Mouse (Mus musculus) right cerebral cortex, postnatal 10 days (tissue): ENCODE results near the gene Naa16.

Experiments used
- DNase-seq, 2 experiments: peaks; one replicate each; pipeline ENCODE4 v3.0.0; 2021; ENCODE audit warnings: low spot score in 2 of 2

The Naa16 gene

GRCm38 (mm10) chr14:79390265-79390926 lies at the start of gene Naa16:
Gene Naa16, minus strand, starts transcription at chr14:79390778.
- peak; percentile 95 to 96 for DNase-seq

GRCm38 (mm10) chr14:79434068-79434467 lies 43.5 kb upstream of the Naa16 start:
- DNase-seq: no peak

GRCm38 (mm10) chr14:79426730-79427365 lies 36.3 kb upstream of the Naa16 start:
- DNase-seq: peak in 1 of 2 experiments; percentile 34

- peak; percentile 96 for DNase-seq
Observed at GRCm38 (mm10) chr14:79425979-79426729, 35.6 kb upstream of the Naa16 start, which contains the start of gene Kbtbd7. Gene Kbtbd7, plus strand, starts transcription at chr14:79426511.

GRCm38 (mm10) chr14:79420083-79420685 lies 29.6 kb upstream of the Naa16 start:
- DNase-seq: no peak

DNA sequence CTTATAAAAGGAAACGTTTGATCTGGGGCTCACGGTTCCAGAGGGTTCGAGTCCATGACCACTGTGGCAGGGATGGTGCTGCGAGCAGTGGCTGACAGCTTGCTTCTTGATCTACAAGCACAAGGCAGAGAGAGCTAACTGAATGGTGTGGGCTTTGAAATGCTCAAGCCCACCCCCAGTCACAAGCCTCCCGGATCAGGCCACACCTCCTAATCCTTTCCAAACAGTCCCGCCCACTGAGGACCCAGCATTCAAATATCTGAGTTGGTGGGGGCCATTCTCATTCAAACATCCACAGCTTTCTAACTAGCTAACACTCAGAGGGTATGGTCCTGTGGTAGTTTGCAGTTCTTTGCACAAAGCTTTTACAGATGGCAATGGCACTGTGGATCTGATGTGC lies 22.5 kb upstream of the Naa16 start:
- DNase-seq: no peak

DNA sequence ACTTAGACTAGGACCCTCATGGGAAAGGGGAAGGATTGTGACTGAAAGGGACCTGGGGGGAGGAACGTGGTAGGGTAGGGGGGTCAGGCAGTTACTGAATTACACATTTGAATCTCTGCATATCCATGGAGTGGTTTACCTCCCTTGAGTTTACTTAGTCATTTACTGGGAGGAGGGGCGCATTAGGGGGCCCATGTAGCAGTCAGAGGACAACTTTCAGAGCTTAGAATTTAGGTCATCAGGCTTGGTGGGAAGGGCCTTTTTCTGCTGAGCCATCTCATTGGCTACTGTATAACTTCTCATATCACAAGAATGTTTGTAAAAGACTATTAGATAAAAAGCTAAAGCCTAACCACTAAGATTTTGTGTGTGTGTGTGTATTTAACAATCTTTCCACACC lies 20.1 kb upstream of the Naa16 start:
- DNase-seq: no peak

DNA sequence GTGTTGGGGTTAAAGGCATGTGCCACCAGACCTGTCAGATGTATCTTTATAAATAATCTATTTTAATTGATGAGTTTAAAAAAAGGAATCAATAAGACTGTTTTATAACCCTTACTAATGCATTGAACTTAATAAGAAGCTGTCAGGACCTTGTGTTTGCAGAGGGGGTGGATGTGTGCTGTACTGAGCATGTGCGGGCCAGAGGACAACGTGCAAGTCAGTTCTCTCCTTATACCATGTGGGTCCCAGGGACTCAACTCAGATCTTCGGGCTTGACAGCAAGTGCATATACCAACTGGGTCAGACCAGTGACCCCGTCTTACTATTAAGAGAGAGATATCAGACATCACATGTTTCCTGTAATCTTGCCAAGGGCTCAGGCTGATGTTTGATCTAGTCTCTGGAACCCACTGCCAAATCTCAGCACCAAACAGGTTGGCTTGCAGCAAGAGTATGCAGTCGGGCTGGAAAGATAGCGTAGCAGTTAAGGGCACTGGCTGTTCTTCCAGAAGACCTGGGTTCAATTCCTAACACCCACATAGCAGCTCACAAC lies 18.8 kb upstream of the Naa16 start:
- peak in 1 of 2 experiments; percentile 9 for DNase-seq

- no peak for DNase-seq
Observed at GRCm38 (mm10) chr14:79407641-79408040, 17.1 kb upstream of the Naa16 start.

DNA sequence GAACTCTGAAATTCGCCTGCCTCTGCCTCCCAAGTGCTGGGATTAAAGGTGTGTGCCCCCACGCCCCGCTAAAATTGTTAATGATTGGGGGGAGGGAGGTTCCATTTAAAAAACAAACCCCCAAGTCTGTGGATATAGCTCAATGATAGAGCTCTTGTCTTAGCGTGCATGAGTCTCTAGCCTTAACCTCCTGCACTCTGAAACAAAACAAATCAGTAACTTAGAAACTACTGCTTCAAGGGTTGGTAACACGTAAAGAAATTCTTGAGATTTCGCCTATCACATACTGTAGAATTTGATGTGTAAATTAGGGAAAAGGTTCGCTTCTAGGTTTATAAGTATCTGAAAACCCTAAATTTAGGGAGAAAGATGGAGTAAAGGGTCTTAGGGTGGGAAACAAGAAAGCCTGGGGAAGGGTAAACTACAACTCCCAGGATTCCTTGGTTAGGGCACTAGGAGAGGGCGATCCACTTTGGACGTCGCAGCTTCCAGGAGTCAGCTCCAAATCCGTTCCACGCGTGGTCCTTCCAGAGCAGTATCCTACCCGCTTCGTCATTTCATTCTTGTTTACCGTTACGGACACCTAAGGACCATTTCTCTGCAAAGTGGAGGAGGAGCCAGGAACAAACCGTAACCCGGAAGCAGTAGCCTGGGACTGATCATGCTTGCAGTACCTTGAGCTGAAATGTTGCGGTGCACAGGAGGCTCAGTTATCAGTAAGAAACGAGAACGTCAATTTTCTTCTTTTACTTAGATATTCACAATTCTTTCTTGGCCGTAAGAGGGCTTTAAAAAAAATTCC lies 6.9 kb upstream of the Naa16 start, which contains the start of gene Mtrf1:
Mtrf1 (plus strand) TSS at position 452 of the 802 bp plus-strand sequence.
- peak; percentile 75 to 86 for DNase-seq

GRCm38 (mm10) chr14:79394564-79394963 lies 4.0 kb upstream of the Naa16 start:
- no peak for DNase-seq

DNA sequence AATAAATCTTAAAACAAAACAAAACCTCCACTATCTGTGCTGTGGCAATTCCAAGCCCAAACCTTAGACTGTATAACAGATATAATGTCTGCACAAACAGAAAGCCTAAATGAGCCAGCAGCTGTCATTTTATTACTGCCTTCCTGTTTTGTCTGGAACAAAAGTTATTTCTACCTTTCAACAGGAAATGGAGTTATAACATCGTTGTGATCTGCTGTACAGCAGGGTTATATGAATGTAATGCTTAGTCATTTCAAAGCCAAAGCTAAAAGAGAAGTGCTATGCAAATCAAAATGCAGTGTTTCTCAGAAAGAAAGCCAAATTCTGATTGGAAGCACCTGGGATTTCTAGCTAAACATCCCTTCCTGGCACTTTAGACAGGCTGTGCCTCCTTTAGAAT lies 2.7 kb upstream of the Naa16 start:
- no peak for DNase-seq

GRCm38 (mm10) chr14:79389438-79390264 lies 927 bp downstream of the Naa16 start:
- peak in 1 of 2 experiments; percentile 30 for DNase-seq

DNA sequence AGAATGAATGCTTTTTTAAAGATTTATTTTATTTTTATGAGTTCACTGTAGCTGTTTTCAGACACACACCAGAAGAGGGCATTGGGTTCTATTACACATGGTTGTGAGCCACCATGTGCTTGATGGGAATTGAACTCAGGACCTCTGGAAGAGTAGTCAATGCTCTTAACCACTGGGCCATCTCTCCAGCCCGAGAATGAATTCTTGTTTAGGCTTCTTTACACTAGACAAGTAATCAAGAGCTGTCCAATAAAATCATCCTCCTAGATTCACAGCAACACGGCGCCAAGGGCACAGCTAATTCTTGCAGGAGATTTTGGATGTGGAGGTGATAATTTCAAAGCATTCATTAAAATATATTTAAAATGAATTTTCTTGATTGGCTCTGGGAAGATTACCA lies 2.3 kb downstream of the Naa16 start:
- no peak for DNase-seq

DNA sequence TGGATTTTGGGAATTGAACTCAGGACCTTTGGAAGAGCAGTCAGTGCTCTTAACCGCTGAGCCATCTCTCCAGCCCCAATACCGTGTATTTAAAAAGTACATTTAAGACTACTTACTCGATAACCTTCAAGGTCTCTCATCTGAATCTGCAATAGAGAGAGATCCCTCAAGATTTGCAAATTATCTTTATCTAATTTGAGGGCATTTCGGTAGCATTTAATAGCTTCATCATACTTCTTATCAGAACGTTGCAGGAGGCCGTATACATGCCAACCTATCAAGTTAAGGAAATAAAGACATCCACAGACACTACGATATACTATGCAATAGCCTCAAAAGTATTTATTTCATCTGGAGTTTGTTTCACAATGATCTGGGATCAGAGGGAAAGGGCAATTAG lies 7.5 kb downstream of the Naa16 start:
- DNase-seq: no peak

- DNase-seq: no peak
Observed at GRCm38 (mm10) chr14:79377041-79377440, 13.5 kb downstream of the Naa16 start.

- no peak for DNase-seq
Observed at GRCm38 (mm10) chr14:79358055-79358454, 32.5 kb downstream of the Naa16 start.

DNA sequence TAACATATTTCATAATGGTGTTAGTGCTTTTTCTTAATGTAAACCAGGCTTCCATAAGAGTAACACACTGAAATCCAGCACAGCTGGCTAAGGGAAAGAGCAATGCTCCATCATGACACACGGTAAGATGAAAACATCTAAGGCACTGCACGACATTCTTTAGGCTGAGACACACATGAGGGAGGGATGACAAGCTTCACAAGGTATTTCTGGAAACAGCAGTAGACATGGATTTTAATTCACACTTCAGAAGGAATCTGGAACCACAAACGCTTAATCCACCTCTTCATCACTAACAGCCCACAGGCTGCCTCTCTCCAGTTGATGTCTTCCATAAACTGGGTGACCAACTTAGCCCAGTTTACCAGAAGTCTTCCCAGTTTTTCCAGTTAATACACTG lies 44.2 kb downstream of the Naa16 start:
- DNase-seq: no peak

DNA sequence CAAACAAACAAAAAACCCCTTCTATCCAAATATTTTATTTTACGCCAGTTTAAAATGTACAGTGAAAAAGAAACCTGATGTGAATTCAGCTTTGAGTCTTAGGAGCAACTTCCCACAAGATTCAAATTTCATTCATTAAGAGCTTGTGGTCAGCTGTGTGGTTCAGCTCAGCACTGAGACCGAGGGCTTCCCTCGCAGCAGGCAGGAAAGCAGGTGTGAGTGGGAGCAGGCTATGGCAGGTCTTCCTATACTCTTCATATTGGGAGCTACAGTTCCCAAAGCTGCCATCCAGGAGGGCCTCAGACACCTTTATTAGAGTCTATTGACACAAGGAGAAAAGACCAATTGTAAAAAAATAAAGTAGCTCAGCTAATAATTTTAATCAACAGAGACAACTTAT lies 55.0 kb downstream of the Naa16 start:
- peak in 1 of 2 experiments; percentile 10 for DNase-seq

- peak in 1 of 2 experiments; percentile 21 for DNase-seq
Observed at GRCm38 (mm10) chr14:79331936-79332335, 58.6 kb downstream of the Naa16 start.
